Mouse (Mus musculus): ENCODE results near the gene Sfxn2.

DNA sequence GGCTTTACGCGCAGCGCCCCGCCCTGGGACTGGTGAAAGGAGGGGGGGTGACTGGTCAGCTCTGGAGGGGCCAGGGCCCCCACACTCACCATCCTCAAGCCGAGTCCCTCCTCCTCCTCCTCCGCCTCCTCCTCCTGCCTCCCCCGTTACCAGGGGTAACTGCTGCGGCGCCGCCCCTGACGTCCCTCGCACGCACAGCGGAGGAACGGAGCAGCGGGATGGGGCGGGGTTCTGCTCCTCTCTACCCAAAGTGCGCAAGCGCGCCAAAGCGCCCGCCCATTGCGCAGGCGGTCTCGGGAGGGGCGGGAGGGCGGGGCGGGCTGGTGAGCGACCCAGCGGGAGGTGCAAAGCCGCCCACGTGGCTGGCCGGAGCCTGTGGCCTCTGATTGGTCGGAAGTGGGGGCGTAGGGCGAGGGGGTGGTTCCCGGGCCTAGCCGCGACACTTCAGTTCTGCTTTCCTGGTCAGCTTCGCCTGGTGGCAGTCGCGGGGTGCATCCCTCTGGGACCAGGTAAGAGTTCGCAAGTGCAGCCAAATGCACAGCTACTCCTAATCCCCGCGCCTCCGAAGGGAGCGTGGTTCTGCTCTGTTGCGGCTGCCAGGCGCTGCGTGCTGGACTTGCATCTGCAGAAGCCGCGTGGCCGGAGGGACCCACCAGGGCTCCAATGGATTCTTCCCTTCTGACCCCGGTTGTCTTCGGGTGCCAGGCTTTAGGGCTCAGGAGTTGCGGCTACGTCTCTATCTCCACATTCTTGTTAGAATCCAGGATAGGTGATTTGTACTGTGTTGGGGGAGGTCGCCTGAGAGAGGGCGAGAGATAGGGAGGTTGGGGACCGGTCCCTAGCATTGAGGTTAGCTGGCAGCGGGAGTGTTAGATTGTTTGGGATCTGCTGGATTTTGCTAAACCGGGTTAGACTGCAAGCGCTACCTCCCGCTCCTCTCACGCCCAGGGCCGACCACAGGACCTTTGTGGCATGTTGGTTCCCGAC, at the start of gene Sfxn2, which contains the start of gene Arl3:
- TF ChIP-seq CTCF (IDR thresholded peaks at IDR 0.05; ENCODE audit: extremely low read depth, insufficient read depth, low read length): no peak
- peak; percentile 70; the same call in 1 of the 2 replicates for TF ChIP-seq POLR2A (IDR thresholded peaks at IDR 0.05; ENCODE audit: extremely low read depth, insufficient read depth, low read length)

Data from cortical plate, adult 2 months (tissue).